Mouse (Mus musculus): Measurements from ENCODE around the gene Fut9. TPM values are rescaled to one million over a fixed set of nuclear protein-coding genes. Genes with fewer than 3 reads are reported as not detected.

Gene Fut9
- polyA plus RNA-seq, 1 experiment from 2014 or later = 0.91 TPM

GRCm38 (mm10) chr4:25628113-25628512, 171.9 kb downstream of the Fut9 start:
- Histone ChIP-seq H3K4me3 (no peak overlapping the region), H3K9me3 (no peaks in the 10 kb centered on the region), H3K27ac (replicated peaks) (no peak overlapping the region), H3K27me3 (replicated peaks; ENCODE audit: low read depth, poor library complexity, severe bottlenecking) (no peaks in the 10 kb centered on the region), H3K4me1 (no peaks in the 10 kb centered on the region), H3K36me3 (replicated peaks) (no peaks in the 10 kb centered on the region)
- no peak for DNase-seq (ENCODE audit: low spot score)
- WGBS = 70% methylated on average over 5 of the region's 5 CpGs

DNA sequence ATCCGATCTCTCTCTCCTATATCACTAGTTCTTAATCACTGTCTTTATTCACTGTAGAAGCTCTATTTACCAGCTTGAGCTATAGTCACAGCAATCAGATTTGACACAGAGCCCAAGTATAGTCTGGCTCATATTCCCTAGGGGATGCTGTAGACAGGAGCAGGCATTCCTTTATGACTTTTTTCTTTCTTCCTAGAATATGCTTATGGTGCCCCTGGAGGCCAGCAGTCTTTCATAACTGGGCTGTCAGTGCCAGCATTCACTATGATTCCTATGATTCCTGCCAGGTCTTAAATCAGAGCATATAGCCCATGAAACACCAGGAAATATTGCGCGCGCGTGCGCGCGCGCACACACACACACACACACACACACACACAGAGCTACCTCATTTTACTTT, 172.6 kb downstream of the Fut9 start:
- no peaks in the 10 kb centered on the region for H3K9me3 ChIP-seq
- 94% methylated on average over 9 of the region's 9 CpGs for WGBS
- no peak overlapping the region for H3K27ac ChIP-seq (replicated peaks)
- no peak overlapping the region for H3K4me3 ChIP-seq
- no peaks in the 10 kb centered on the region for H3K4me1 ChIP-seq
- no peak for DNase-seq (ENCODE audit: low spot score)
- no peaks in the 10 kb centered on the region for H3K27me3 ChIP-seq (replicated peaks; ENCODE audit: low read depth, poor library complexity, severe bottlenecking)
- H3K36me3 ChIP-seq (replicated peaks) = no peaks in the 10 kb centered on the region

DNA sequence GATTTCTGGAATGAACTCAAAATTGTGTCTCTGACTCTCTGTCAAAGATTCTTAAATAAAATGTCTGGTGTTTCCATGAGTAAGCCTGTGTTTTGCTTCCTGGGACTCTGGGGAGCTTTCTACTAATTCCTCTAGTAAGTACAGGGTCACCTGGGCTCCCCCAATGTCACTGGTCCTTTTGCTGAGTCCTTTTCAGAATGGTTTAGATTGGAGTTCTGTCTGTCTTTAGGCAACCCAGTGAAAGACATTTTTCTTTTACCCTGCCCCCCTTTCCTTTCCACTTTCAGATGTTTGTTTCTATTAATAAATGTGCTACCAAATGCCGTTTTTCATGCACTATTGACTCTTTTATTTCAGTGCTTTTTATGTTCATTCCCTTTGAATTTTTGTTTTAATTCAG, 173.0 kb downstream of the Fut9 start:
- Histone ChIP-seq H3K9me3 (no peaks in the 10 kb centered on the region), H3K27me3 (replicated peaks; ENCODE audit: low read depth, poor library complexity, severe bottlenecking) (no peaks in the 10 kb centered on the region), H3K4me1 (no peaks in the 10 kb centered on the region), H3K4me3 (no peak overlapping the region), H3K27ac (replicated peaks) (no peak overlapping the region), H3K36me3 (replicated peaks) (no peaks in the 10 kb centered on the region)
- whole genome bisulfite sequencing = 63% methylated on average over 1 of the region's 1 CpGs
- DNase-seq (ENCODE audit: low spot score) = no peak

DNA sequence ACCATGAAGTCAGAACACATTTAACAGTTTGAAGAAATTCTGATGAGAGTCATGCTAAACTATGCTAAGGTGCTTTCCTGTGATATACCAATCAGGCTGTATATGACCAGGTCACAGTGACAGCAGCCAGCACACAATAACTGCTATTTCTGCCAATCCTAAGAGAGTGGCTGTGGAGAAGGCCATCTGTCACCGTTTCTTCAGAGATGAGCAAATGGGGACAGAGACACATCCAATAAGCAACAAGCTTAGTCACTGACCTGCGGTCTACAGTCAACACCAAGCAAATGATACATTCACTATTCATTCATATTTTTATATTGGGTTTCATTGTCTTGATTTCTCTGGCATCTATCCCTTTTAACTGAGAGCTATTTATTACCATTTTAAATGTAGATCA, 176.9 kb downstream of the Fut9 start:
- H3K27me3 ChIP-seq (replicated peaks; ENCODE audit: low read depth, poor library complexity, severe bottlenecking) = no peaks in the 10 kb centered on the region
- H3K27ac ChIP-seq (replicated peaks) = no peak overlapping the region
- WGBS = 91% methylated on average over 2 of the region's 2 CpGs
- H3K9me3 ChIP-seq = no peaks in the 10 kb centered on the region
- no peaks in the 10 kb centered on the region for H3K36me3 ChIP-seq (replicated peaks)
- no peaks in the 10 kb centered on the region for H3K4me1 ChIP-seq
- no peak overlapping the region for H3K4me3 ChIP-seq
- DNase-seq (ENCODE audit: low spot score) = no peak

GRCm38 (mm10) chr4:25617301-25617700, 182.7 kb downstream of the Fut9 start:
- H3K27me3 ChIP-seq (replicated peaks; ENCODE audit: low read depth, poor library complexity, severe bottlenecking) = no peaks in the 10 kb centered on the region
- H3K27ac ChIP-seq (replicated peaks) = no peak overlapping the region
- H3K4me1 ChIP-seq = no peaks in the 10 kb centered on the region
- H3K4me3 ChIP-seq = no peak overlapping the region
- H3K36me3 ChIP-seq (replicated peaks) = no peaks in the 10 kb centered on the region
- H3K9me3 ChIP-seq = no peaks in the 10 kb centered on the region
- DNase-seq (ENCODE audit: low spot score) = no peak
- WGBS = 85% methylated on average over 4 of the region's 4 CpGs

DNA sequence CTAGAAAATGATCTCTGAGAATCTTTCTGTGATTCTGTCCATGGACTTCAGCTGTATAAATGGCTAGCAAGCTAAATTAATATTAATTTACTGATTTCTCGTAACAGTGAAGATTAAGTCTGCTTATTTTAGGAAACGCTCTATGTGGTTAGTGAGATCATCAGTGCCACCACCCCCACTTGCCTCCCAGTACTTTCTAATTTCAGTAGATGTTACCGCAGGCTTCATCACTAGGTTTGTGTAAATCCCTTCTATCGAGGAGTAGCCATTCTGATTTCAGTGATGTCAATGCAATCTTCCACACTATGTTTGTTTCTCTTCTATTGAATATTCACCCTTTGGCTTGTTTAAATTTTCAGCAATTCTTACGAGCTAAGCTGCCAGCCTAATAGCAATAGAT, 186.6 kb downstream of the Fut9 start:
- DNase-seq (ENCODE audit: low spot score) = no peak
- Histone ChIP-seq H3K4me1 (no peaks in the 10 kb centered on the region), H3K4me3 (no peak overlapping the region), H3K27me3 (replicated peaks; ENCODE audit: low read depth, poor library complexity, severe bottlenecking) (no peaks in the 10 kb centered on the region), H3K9me3 (no peaks in the 10 kb centered on the region), H3K27ac (replicated peaks) (no peak overlapping the region), H3K36me3 (replicated peaks) (no peaks in the 10 kb centered on the region)
- WGBS = 91% methylated on average over 5 of the region's 5 CpGs

DNA sequence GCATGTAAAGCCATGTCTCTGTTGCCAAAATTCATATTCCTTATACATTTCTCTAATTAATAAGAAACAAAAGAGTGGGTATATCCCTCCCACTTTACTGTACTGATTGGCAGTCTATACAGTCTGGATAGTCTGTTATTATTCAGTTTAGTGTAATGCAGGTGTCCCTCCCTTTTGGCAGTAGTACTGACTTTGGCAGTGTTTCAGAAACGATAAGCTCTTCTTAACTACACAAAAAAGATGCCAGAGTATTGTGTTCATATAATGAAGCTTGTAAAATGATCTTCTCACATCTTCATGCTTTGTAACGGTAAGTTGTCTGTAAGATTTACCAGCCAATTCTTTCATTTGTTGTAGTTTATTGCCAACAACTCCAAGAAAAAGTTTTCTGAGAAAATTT, 189.6 kb downstream of the Fut9 start:
- no peaks in the 10 kb centered on the region for H3K27me3 ChIP-seq (replicated peaks; ENCODE audit: low read depth, poor library complexity, severe bottlenecking)
- H3K27ac ChIP-seq (replicated peaks) = no peak overlapping the region
- no peaks in the 10 kb centered on the region for H3K4me1 ChIP-seq
- H3K9me3 ChIP-seq = no peaks in the 10 kb centered on the region
- WGBS = 81% methylated on average over 2 of the region's 2 CpGs
- no peak for DNase-seq (ENCODE audit: low spot score)
- no peaks in the 10 kb centered on the region for H3K36me3 ChIP-seq (replicated peaks)
- H3K4me3 ChIP-seq = no peak overlapping the region

- Histone ChIP-seq H3K36me3 (replicated peaks) (no peaks in the 10 kb centered on the region), H3K4me3 (no peak overlapping the region), H3K9me3 (no peaks in the 10 kb centered on the region), H3K27me3 (replicated peaks; ENCODE audit: low read depth, poor library complexity, severe bottlenecking) (no peaks in the 10 kb centered on the region), H3K4me1 (no peaks in the 10 kb centered on the region), H3K27ac (replicated peaks) (no peak overlapping the region)
- DNase-seq (ENCODE audit: low spot score) = no peak
- 69% methylated on average over 4 of the region's 4 CpGs for WGBS
Observed at GRCm38 (mm10) chr4:25593218-25593617, 206.8 kb downstream of the Fut9 start.

All from embryonic facial prominence, embryonic 10.5 days (tissue).